Mouse (Mus musculus) frontal cortex, postnatal 25 days (tissue): ENCODE measurements around the gene Foxp3.

Source experiments
- DNase-seq, 2 experiments: peaks; one replicate each; pipeline ENCODE4 v3.0.0; 2022; ENCODE audit warnings: low spot score in 2 of 2

Foxp3 gene

GRCm38 (mm10) chrX:7610536-7611258 lies 37.3 kb downstream of the Foxp3 start:
- DNase-seq: no peak

- no peak for DNase-seq
Observed at GRCm38 (mm10) chrX:7617889-7618551, 44.6 kb downstream of the Foxp3 start.

- no peak for DNase-seq
Observed at GRCm38 (mm10) chrX:7632560-7632959, 59.1 kb downstream of the Foxp3 start.

GRCm38 (mm10) chrX:7635101-7635500 lies 61.7 kb downstream of the Foxp3 start:
- no peak for DNase-seq

GRCm38 (mm10) chrX:7638401-7639091 lies 65.1 kb downstream of the Foxp3 start, which contains the start of gene Syp:
Gene Syp, plus strand, starts transcription at chrX:7638471.
- DNase-seq: peak; percentile 69 to 79

GRCm38 (mm10) chrX:7639536-7640325 lies 66.3 kb downstream of the Foxp3 start:
- no peak for DNase-seq

GRCm38 (mm10) chrX:7640785-7641184 lies 67.3 kb downstream of the Foxp3 start:
- DNase-seq: no peak
